Mouse (Mus musculus) bone marrow macrophage, adult 2 months (primary cell): ENCODE measurements around the gene Myo1g.

Source experiments
- CTCF ChIP-seq: IDR thresholded peaks from 2 replicates; pipeline ENCODE4 v1.5.1; 2012; ENCODE audit warnings: low read depth, mild to moderate bottlenecking, low read length, moderate library complexity
- POLR2A ChIP-seq: IDR thresholded peaks from 2 replicates; pipeline ENCODE4 v1.6.1; 2012; ENCODE audit warnings: mild to moderate bottlenecking, low read depth, low read length, borderline replicate concordance

- TF ChIP-seq CTCF (no peak), POLR2A (no peak)
These were observed 24.6 kb upstream of the Myo1g start for GRCm38 (mm10) chr11:6545186-6545856.
